15 mouse cellular contexts compared by ENCODE assay signal in the genomic region with DNA sequence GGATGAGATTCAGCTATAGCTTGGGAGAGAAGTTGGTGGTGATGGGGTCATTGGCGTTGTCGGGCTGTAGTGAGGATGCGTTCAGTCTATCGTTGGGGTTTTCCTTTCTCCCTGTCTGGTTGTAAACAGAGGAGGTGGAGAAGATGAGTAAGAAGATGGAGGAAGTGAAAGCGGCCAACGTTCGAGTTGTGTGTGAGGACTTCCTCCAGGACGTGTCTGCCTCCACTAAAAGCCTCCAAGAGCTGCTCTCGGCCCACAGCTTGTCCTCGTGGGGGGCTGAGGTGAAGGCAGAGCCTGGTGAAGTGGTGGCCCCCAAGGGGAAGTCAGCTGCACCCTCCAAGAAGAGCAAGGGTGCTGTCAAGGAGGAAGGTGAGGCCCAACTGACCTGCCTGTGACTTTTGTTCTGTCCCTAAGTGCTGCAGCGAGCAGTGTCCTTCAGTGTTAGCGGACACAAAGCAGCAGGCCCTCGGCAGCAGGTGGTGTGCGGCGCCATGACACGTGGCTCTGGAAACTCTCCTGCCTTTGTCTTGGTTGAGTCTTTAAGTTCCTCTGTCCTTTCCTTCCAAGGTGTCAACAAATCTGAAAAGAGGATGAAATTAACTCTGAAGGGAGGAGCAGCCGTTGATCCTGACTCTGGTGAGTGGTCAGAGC. TPM values are rescaled to one million over a fixed set of nuclear protein-coding genes. Genes with fewer than 3 reads are reported as not detected.
DNase-seq lines count a peak whose midpoint lies in the region; ATAC-seq and TF ChIP-seq lines count a peak whose summit lies in the region.
"Had no signal": no experiment of that assay in that cellular context is flagged by ENCODE, and none has a peak within 500 bp of the region (broad histone marks: within the 10 kb centered on the region; RNA-seq: fewer than 3 reads in every experiment).

No protein-coding gene starts in this region.

- H3K27ac ChIP-seq in intestine, postnatal 0 days (ENCODE audit: low read depth, low read length), result peak overlapping the region; percentile 28; the same call in 1 of the 2 replicates
- no peak overlapping the region for H3K27ac ChIP-seq in intestine, embryonic 15.5 days
- no peak overlapping the region for H3K27ac ChIP-seq in midbrain, postnatal 0 days (ENCODE audit: low read depth, low read length)
- H3K27ac ChIP-seq: forebrain, embryonic 13.5 days; stomach, embryonic 15.5 days had no signal

- H3K9me3 ChIP-seq in intestine, postnatal 0 days (ENCODE audit: control insufficient read depth), result no peaks in the 10 kb centered on the region
- no peaks in the 10 kb centered on the region for H3K9me3 ChIP-seq in intestine, embryonic 15.5 days
- H3K9me3 ChIP-seq in midbrain, postnatal 0 days (ENCODE audit: low read length), result no peaks in the 10 kb centered on the region
- H3K9me3 ChIP-seq: forebrain, embryonic 13.5 days; stomach, embryonic 15.5 days had no signal

- H3K36me3 ChIP-seq in intestine, postnatal 0 days (ENCODE audit: control insufficient read depth, insufficient read depth), result peaks cover 97% of the 10 kb centered on the region
- peaks cover 59% of the 10 kb centered on the region for H3K36me3 ChIP-seq in intestine, embryonic 15.5 days
- H3K36me3 ChIP-seq in midbrain, postnatal 0 days (ENCODE audit: insufficient read depth, low read length), result peaks cover 96% of the 10 kb centered on the region

- 88% methylated on average over 17 of the region's 17 CpGs for WGBS in intestine, postnatal 0 days
- 93% methylated on average over 17 of the region's 17 CpGs for WGBS in intestine, embryonic 15.5 days
- whole genome bisulfite sequencing in midbrain, postnatal 0 days, result 95% methylated on average over 17 of the region's 17 CpGs

- TF ChIP-seq CTCF in intestine, postnatal 0 days (IDR thresholded peaks at IDR 0.05; ENCODE audit: low read depth), result no peak
- no peak for TF ChIP-seq CTCF in midbrain, postnatal 0 days (IDR thresholded peaks at IDR 0.05)

- no peak for ATAC-seq in intestine, postnatal 0 days
- ATAC-seq in intestine, embryonic 15.5 days, result no peak
- ATAC-seq in neutrophil, adult 5-6 weeks (ENCODE audit: extremely low read depth, insufficient number of reproducible peaks, low FRiP score, poor library complexity, severe bottlenecking), result peak; percentile 78
- no peak for ATAC-seq in midbrain, postnatal 0 days (ENCODE audit: low FRiP score)
- ATAC-seq: forebrain, embryonic 13.5 days; Patski had no signal

- H3K4me1 ChIP-seq in intestine, postnatal 0 days (replicated peaks; ENCODE audit: control insufficient read depth, insufficient read depth, low read length), result no peaks in the 10 kb centered on the region
- H3K4me1 ChIP-seq in intestine, embryonic 15.5 days (replicated peaks), result no peaks in the 10 kb centered on the region
- H3K4me1 ChIP-seq in midbrain, postnatal 0 days (ENCODE audit: insufficient read depth, low read length), result no peaks in the 10 kb centered on the region
- H3K4me1 ChIP-seq: forebrain, embryonic 13.5 days; stomach, embryonic 15.5 days had no signal

- H3K27me3 ChIP-seq in intestine, postnatal 0 days (replicated peaks; ENCODE audit: control insufficient read depth, insufficient read depth, low read length), result no peaks in the 10 kb centered on the region
- H3K27me3 ChIP-seq in intestine, embryonic 15.5 days (replicated peaks), result no peaks in the 10 kb centered on the region
- H3K27me3 ChIP-seq in midbrain, postnatal 0 days (ENCODE audit: insufficient read depth, low read length), result no peaks in the 10 kb centered on the region
- H3K27me3 ChIP-seq: forebrain, embryonic 13.5 days; Patski; stomach, embryonic 15.5 days had no signal

- no peak overlapping the region for H3K9ac ChIP-seq in intestine, postnatal 0 days (ENCODE audit: low read depth, low read length)
- no peak overlapping the region for H3K9ac ChIP-seq in intestine, embryonic 15.5 days
- H3K9ac ChIP-seq in midbrain, postnatal 0 days (replicated peaks; ENCODE audit: low read length, poor library complexity, severe bottlenecking), result no peak overlapping the region
- H3K9ac ChIP-seq: forebrain, embryonic 13.5 days; stomach, embryonic 15.5 days had no signal

- H3K4me3 ChIP-seq in intestine, postnatal 0 days (ENCODE audit: low read depth, low read length), result no peak overlapping the region
- H3K4me3 ChIP-seq in intestine, embryonic 15.5 days (replicated peaks), result no peak overlapping the region
- H3K4me3 ChIP-seq in midbrain, postnatal 0 days (ENCODE audit: low read depth, low read length), result no peak overlapping the region
- H3K4me3 ChIP-seq: forebrain, embryonic 13.5 days; stomach, embryonic 15.5 days had no signal

- no peak overlapping the region for H3K4me2 ChIP-seq in intestine, postnatal 0 days (replicated peaks; ENCODE audit: low read depth)
- H3K4me2 ChIP-seq in intestine, embryonic 15.5 days (replicated peaks), result no peak overlapping the region
- no peak overlapping the region for H3K4me2 ChIP-seq in midbrain, postnatal 0 days (ENCODE audit: low read depth, low read length, poor library complexity, severe bottlenecking)
- H3K4me2 ChIP-seq: forebrain, embryonic 13.5 days; stomach, embryonic 15.5 days had no signal

- DNase-seq in A20 (ENCODE audit: low read depth, low spot score), result peak; percentile 91
- peak; percentile 51 for DNase-seq in brain, adult 2 months (ENCODE audit: low read depth, low spot score)
- DNase-seq in urinary bladder, adult 18-20 months (ENCODE audit: low spot score in 2 of 2), result no peak
- DNase-seq in cerebellum, postnatal 36 days, result no peak
- DNase-seq in midbrain, postnatal 0 days (ENCODE audit: low spot score), result no peak
- DNase-seq: cerebellum, adult 11 months; heart, postnatal 10 days; kidney, adult 18-20 months; thymus, postnatal 4 days had no signal

RNA-seq across cellular contexts. Expression of a gene that starts 19.2 kb away (rescaled TPM):
- polyA plus RNA-seq in intestine, postnatal 0 days (2015; fragmentation: Nextera tagmentation; extraction: Ambion mirVana), result 20.4 and 22.6 TPM in 2 replicates
- polyA plus RNA-seq in intestine, embryonic 15.5 days (2015; fragmentation: Nextera tagmentation; extraction: Ambion mirVana), result 109 TPM in 2 replicates
- 195 and 202 TPM in 2 replicates for total RNA-seq in neutrophil, adult 5-6 weeks (2017)
- 65.9 and 66.3 TPM in 2 replicates for total RNA-seq in midbrain, postnatal 0 days (2014; rRNA removed)
- polyA plus RNA-seq in midbrain, postnatal 0 days (2015; fragmentation: Nextera tagmentation; extraction: Ambion mirVana), result 43.0 and 43.2 TPM in 2 replicates

RNA-seq across cellular contexts. Expression of a gene that starts 53.0 kb away (rescaled TPM):
- 4.3 and 4.5 TPM in 2 replicates for polyA plus RNA-seq in intestine, postnatal 0 days (2015; fragmentation: Nextera tagmentation; extraction: Ambion mirVana)
- 14.4 and 15.9 TPM in 2 replicates for polyA plus RNA-seq in intestine, embryonic 15.5 days (2015; fragmentation: Nextera tagmentation; extraction: Ambion mirVana)
- 17.0 and 17.7 TPM in 2 replicates for total RNA-seq in neutrophil, adult 5-6 weeks (2017)
- total RNA-seq in midbrain, postnatal 0 days (2014; rRNA removed), result 8.3 and 11.2 TPM in 2 replicates
- 3.4 and 4.1 TPM in 2 replicates for polyA plus RNA-seq in midbrain, postnatal 0 days (2015; fragmentation: Nextera tagmentation; extraction: Ambion mirVana)

Comparison
In these comparisons a context has a peak if more than half of its experiments do, and no peak if none do; other contexts are left out.
1. DNase-seq: peak in A20 (single experiment) and brain, adult 2 months (single experiment); none in urinary bladder, adult 18-20 months (0 of 2), cerebellum, postnatal 36 days (0 of 2) and midbrain, postnatal 0 days (single experiment).